Mouse (Mus musculus) activated CD4-positive, CD25-positive, alpha-beta regulatory T cell, adult 4 months (primary cell): ENCODE measurements at regions not wholly inside any gene's neighbourhood (a gene's known extent, or its start where the extent isn't known, plus 50 kb on each side); places are given as distances from the start of the nearest gene placed in this dataset.
"Not testable (repeated sequence)": the region's sequence is repeated elsewhere in the genome, so short reads cannot be mapped to it uniquely, and the experiment has no call there.

Experiments
- ATAC-seq: one replicate; pipeline ENCODE4 v1.8.0; 2017

DNA sequence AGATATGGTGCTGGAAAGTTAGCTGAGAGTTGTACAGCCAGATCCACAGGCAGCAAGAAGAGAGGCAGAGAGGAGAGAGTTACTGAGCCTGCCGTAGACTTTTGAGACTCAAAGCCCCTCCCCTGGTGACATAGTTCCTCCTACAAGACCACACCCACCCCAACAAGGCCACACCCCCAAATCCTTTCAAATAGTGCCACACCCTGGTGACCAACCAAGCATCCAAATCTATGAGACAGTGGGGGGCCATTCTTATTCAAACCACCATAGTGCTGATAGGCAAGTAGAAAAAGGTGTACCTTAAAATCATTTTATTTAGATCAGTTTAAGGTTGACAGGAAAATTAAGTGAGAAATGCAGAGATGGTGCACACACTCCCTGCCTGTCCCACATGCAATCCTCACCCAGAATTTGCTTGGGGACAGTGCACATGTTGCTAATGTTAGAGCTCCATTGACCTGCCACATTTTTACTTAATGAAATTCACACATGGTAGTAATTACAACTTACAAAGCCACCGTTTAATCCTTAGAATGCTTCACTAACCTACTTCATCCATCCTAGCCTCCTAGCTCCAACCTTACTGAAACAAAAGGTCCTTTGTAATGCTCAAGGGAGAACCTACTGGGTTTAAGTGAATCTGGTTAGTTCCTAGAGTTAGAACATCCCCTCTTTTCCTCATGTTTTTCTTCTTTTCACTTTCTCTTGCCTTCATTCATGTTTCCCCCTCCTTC is 86.5 kb downstream of the Phlda1 start:
- no peak for ATAC-seq

DNA sequence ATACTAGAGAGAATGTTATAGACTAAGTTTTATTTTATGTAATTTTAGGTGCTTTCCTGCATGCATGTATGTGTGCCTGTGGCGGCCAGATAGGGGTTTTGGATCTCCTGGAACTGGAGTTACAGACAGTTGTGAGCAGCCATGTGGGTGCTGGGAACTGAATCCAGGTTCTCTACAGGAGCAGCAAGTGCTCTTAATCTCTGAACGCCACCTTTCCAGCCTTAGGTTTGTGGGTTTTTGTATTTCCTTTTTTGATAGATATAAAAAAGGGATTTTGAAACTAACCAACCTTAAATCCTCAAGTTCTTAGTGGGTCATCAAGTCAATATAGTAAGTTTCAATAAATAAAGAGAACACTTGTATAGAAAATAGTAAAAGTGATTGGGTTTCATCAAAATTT is 87.2 kb downstream of the Phlda1 start:
- no peak for ATAC-seq

DNA sequence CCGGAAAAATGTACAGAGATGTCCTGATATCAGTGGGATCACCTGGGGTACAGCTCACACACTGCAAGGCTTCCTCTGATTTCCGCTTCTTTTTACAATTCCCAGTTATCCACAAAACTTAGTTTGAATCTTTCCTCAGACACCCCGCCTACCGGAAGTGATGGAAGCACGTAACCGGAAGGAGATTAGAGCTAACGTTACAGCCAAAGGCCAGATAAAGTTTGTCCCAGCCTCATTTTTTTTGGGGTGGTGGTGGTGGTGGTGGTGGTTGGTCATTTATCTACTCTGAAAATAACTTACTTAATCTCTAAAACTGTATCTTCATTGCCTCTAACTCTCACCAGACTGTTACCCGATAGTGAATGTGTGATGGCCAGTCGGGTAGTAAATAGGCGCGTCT is 88.1 kb downstream of the Phlda1 start:
- ATAC-seq = no peak

- ATAC-seq = no peak
Observed at GRCm38 (mm10) chr10:111594651-111595050, 88.6 kb downstream of the Phlda1 start.

DNA sequence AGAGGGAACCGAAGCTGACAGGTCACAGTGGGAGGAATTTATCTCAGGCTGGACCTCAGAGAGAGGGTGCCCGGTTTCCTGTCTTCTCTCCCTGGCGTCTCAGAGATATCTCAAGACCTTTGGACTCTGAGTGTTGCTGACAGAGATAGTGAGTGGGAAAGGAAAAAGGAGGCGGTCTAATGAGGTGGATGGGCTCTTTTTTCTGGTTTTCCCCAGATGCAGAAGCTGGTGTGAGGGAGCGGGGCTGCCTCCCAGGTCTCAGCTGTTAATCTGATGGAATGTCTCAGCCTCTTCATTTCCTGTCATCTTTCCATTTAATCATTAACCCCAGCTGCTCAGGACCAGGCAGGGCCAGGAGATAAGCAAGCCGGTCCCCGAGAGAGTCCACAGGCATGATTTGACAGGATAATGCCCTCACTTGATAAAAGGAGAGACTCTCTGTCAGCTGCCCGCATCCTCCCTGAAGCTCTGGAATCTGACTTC is 89.5 kb downstream of the Phlda1 start:
- no peak for ATAC-seq

- no peak for ATAC-seq
Observed at GRCm38 (mm10) chr10:111598650-111599049, 92.6 kb downstream of the Phlda1 start.

- no peak for ATAC-seq
Observed at GRCm38 (mm10) chr10:111599297-111600250, 93.5 kb downstream of the Phlda1 start.

- no peak for ATAC-seq
Observed at GRCm38 (mm10) chr10:111600251-111600620, 94.2 kb downstream of the Phlda1 start.

DNA sequence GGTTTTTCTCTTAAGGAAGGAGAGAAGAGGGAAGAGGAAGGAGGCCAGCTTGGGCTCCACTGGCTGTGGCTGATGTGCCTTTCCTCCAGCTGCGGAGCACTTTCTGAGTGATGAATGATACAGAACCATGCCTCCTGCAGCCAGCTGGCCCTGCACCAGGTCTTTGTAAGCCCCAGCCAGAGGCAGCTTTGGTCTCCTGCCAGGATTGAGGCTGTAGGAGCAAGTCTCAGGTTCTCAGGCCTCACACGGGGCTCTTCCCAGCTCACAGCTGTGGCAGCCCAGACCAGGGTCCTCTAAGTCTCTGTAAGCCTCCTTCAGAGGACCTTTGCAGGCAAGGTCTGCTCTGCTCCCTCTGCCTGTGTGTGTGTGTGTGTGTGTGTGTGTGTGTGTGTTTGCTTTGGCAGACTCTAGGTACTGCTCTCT is 94.6 kb downstream of the Phlda1 start:
- no peak for ATAC-seq

DNA sequence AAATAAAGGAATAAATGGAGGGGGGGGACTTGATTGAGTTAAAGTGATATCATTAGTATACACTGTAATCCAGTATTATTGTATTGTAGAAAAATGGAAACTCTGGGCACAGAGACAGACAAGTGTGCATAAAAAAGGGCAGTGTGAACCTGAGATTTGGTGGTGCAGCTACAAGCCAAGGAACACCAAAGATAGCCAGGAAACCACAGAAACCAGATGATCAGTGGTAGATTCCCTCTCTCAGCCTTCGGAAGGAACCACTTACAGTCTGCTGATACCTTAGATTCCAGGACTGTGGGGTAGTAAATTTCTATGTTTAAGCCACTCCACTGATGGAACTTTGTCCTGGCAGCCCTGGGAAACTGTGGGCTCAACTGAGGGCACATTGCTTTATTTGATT is 97.1 kb downstream of the Phlda1 start:
- ATAC-seq = no peak

DNA sequence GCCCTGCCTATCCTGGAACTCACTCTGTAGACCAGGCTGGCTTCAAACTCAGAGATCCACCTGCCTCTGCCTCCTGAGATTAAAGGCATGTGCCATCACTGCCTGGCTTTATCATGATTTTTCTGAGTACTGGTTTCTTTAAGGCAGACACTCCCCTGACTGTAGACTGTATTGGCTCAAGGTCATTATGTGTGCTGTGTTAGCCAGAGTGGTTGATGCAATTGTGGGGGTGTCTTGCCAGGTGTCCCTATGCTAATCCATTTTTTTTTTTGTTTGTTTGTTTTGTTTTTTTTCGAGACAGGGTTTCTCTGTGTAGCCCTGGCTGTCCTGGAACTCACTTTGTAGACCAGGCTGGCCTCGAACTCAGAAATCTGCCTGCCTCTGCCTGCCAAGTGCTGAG is 101.3 kb downstream of the Phlda1 start:
- not testable (repeated sequence) for ATAC-seq

- ATAC-seq = no peak
Observed at GRCm38 (mm10) chr10:111608385-111609093, 102.5 kb downstream of the Phlda1 start.

DNA sequence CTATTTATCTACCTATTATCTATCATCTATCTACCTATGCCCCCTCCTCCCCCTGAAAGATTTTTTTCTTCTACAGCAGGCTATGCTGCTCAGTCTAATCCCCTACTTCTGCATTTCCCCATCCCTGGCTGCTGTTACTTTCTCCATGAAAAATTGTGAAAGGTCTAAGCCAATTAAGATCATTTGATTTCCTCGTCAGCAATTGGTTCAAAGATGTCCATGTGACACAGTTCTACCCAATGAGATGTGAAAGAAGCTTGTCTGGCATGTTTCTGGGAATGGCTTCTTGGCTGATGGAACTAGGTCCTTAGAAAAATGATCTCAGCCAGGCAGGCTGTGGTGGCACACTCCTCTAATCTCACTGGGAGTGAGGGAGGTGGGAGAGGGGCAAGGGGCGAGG is 103.8 kb downstream of the Phlda1 start:
- ATAC-seq = no peak

DNA sequence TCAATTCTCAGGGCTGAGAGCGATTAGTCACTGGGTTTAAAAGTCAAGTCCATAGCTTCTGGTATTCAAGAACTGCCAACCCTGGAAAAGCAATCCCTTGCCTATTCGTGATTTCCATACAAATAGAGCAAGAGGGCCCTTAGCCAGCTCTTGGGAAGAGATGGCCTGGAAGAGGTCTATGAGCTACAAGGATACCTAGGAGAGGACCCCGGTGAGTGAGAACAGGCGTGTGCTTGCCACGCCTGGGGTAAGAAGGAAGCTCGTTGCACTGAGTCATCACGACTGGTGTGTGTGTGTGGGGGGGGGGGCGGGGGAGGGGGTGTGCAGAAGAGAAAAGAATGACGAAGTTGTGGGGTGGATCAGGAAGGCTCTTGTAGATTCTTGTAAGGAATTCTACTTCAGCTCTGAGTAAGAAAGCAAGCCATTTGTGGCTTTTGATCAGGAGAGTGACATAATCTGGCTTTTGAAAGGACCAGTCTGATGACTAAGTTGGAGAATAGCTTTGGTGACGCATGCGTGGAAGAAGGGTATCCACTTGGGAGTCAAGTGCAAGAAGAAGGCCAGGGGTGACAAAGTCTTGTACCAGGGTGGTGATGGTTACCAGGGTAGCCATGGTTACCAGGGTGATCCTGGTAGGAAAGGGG is 113.7 kb downstream of the Phlda1 start:
- no peak for ATAC-seq

- ATAC-seq = no peak
Observed at GRCm38 (mm10) chr10:111620927-111621676, 115.0 kb downstream of the Phlda1 start.

DNA sequence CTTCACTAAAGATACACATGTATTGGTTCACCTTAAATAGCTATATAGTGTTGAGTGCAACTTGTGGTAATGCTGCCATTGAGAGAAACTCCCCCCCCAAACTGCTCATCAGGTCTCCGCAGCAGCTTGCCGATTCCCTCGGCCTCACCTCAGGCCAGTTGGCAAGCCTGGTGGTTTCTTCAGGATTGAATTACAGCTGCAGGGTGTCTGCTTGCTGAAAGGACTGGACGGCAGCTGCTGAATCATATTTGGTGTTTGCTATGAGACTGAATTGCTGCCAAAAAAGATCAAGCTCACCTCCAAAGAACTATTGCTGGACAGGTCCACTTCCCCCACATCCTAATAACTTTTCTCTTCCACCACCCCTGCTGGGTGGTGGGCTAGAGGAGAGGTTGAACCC is 116.7 kb downstream of the Phlda1 start:
- no peak for ATAC-seq

DNA sequence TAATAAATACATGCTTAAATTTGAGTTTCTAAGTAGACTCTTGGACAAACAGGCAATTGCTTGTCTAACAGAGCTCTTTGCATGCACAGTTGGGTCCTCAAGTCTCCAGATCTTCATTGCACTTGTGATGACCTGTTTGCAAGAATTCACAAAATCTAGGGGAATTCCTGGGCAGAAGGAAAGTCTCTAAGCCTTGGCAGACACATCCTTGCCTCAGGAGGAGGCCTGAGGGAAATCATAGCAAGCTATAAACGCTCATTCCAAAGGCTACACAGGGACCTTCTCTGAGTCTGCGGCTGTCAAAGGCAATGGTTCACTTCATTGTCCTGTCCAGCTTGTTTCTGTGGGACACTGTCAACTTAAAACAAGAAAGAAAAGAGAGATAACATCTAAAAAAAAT is 117.9 kb downstream of the Phlda1 start:
- no peak for ATAC-seq

DNA sequence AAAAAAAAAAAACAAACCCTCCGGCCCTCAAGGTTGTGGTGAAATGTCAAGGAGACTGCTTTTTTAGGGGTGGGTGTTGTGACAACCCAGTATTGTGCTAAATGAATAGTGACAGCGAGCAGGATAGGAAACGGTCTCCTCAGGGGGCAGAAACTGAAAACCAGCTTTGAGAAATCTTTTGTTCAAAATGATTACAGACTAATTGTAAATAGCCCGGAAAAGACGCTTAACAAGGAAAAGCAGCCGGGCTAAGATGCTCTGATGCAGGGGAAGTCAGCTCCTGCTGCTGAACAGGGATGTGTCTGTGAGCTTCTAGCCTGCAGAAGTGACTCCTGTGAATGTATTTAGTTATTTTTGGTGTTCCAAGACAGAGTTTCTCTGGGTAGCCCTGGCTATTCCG is 118.5 kb downstream of the Phlda1 start:
- ATAC-seq = no peak

DNA sequence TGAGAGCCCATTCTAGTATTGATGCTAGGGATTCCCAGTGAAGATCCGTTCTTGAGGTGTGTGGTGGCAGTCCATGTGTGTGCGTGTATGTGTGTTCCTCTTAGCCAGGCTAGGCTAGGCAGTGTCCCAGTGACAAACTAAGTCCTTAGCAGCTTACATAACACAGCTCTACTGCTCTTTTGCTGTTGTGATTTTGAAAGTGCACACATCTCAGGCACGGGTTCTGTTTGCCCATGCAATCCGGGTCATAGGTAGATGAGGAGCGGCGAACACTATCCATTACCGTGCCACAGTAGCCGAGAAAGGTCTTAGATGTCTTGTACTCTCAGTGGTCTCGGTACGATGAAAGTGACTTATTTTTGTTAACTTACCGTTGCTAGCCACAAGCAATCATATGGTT is 119.5 kb downstream of the Phlda1 start:
- no peak for ATAC-seq

DNA sequence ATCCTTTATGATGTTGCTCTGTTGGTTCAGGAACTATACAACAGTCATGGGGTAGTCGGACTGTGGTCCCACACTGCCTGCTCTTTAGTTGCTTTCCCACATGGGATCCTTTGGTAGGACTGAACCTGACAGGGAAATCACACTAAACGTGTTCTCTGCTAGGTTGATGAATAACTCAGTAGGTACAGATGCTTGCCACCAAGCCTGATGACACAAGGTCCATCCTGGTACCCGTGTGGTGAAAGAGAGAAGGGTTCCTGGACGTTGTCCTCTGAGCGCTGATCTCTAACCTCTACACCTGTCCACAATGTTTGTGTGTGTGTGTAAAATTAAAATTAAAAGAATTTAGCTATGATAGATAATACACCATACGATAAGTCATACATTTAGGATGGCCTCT is 119.9 kb downstream of the Phlda1 start:
- ATAC-seq = no peak

DNA sequence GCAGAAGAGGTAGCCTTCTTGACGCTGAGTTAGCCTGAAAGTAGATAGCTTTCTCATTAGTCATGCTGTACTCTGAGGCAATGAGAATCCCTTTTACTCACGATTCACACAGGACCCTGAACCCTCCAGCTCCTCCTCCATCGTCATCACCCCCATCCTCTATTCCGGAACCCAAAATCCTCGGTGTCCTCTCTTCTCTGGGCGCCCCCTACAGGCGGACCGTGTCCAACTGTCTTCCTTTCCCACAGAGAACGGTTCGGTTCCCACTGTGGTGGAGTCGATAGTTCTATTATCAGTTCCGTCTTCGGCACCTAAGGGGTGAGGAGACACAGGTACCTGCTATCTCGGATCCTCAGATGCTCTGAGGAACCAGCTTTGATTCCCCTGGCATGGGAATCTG is 130.2 kb downstream of the Phlda1 start:
- peak; percentile 52 for ATAC-seq
